Mouse (Mus musculus): ENCODE measurements around the gene Trmt2a. TPM values are rescaled to one million over a fixed set of nuclear protein-coding genes. Genes with fewer than 3 reads are reported as not detected.
"Not testable (repeated sequence)": the region's sequence is repeated elsewhere in the genome, so short reads cannot be mapped to it uniquely, and the experiment has no call there.

Gene Trmt2a
- total RNA-seq, 1 experiment from 2014 or later, result 113 TPM

- ATAC-seq (ENCODE audit: extremely low read depth, insufficient number of reproducible peaks, low FRiP score, poor library complexity, severe bottlenecking), result no peak
Measured at GRCm38 (mm10) chr16:18258221-18258620, 9.7 kb downstream of the Trmt2a start, which contains the start of gene Gm49776. TSS of gene Gm49776 (minus strand) at chr16:18258321.

GRCm38 (mm10) chr16:18265024-18265423, 16.5 kb downstream of the Trmt2a start:
- no peak for ATAC-seq (ENCODE audit: extremely low read depth, insufficient number of reproducible peaks, low FRiP score, poor library complexity, severe bottlenecking)

- no peak for ATAC-seq (ENCODE audit: extremely low read depth, insufficient number of reproducible peaks, low FRiP score, poor library complexity, severe bottlenecking)
Measured at GRCm38 (mm10) chr16:18268182-18268581, 19.7 kb downstream of the Trmt2a start.

- ATAC-seq (ENCODE audit: extremely low read depth, insufficient number of reproducible peaks, low FRiP score, poor library complexity, severe bottlenecking), result no peak
Measured at GRCm38 (mm10) chr16:18275166-18275565, 26.7 kb downstream of the Trmt2a start.

- ATAC-seq (ENCODE audit: extremely low read depth, insufficient number of reproducible peaks, low FRiP score, poor library complexity, severe bottlenecking), result no peak
Measured at GRCm38 (mm10) chr16:18288166-18288565, 39.7 kb downstream of the Trmt2a start.

- ATAC-seq (ENCODE audit: extremely low read depth, insufficient number of reproducible peaks, low FRiP score, poor library complexity, severe bottlenecking), result peak; percentile 27; the same call in 1 of the 2 replicates
Measured at GRCm38 (mm10) chr16:18288581-18289061, 40.1 kb downstream of the Trmt2a start.

GRCm38 (mm10) chr16:18289067-18289588, 40.6 kb downstream of the Trmt2a start, which contains the start of gene Dgcr8:
TSS of gene Dgcr8 (minus strand) at chr16:18289246.
- peak; percentile 95 for ATAC-seq (ENCODE audit: extremely low read depth, insufficient number of reproducible peaks, low FRiP score, poor library complexity, severe bottlenecking)

- ATAC-seq (ENCODE audit: extremely low read depth, insufficient number of reproducible peaks, low FRiP score, poor library complexity, severe bottlenecking), result not testable (repeated sequence)
Measured at GRCm38 (mm10) chr16:18289614-18290013, 41.1 kb downstream of the Trmt2a start.

Other genes starting within 250 kb of the Trmt2a start
- gene Dgcr6, start 195.8 kb upstream of the Trmt2a start, total RNA-seq (2017), result 5.1 and 5.2 TPM in 2 replicates
- 0.98 and 3.8 TPM in 2 replicates for gene Prodh, start 158.5 kb upstream of the Trmt2a start, total RNA-seq (2017)
- gene Rtn4r, start 121.0 kb upstream of the Trmt2a start, total RNA-seq (2017), result not detected in 2 replicates
- not detected in 2 replicates for gene Ccdc188, start 30.8 kb upstream of the Trmt2a start, total RNA-seq (2017)
- gene Zdhhc8, start 13.5 kb upstream of the Trmt2a start, total RNA-seq (2017), result 9.3 and 14.0 TPM in 2 replicates
- gene Ranbp1, start 53 bp downstream of the Trmt2a start, total RNA-seq (2017), result 56.7 and 62.2 TPM in 2 replicates
- gene Gm49776, start 9.6 kb downstream of the Trmt2a start, total RNA-seq (2017), result not detected in 2 replicates
- gene Dgcr8, start 40.6 kb downstream of the Trmt2a start, total RNA-seq (2017), result 47.6 and 72.4 TPM in 2 replicates
- 23.8 and 30.3 TPM in 2 replicates for gene Tango2, start 99.4 kb downstream of the Trmt2a start, total RNA-seq (2017)
- 3.9 and 4.7 TPM in 2 replicates for gene Arvcf, start 99.5 kb downstream of the Trmt2a start, total RNA-seq (2017)
- 6.1 and 8.5 TPM in 2 replicates for gene Txnrd2, start 177.7 kb downstream of the Trmt2a start, total RNA-seq (2017)
- 12.3 and 14.5 TPM in 2 replicates for gene Comt, start 178.2 kb downstream of the Trmt2a start, total RNA-seq (2017)